Mouse (Mus musculus): Measurements from ENCODE around the gene Cog7. TPM values are rescaled to one million over a fixed set of nuclear protein-coding genes. Genes with fewer than 3 reads are reported as not detected.

Cog7 gene
- polyA plus RNA-seq, 1 experiment from 2014 or later: 22.5 TPM

DNA sequence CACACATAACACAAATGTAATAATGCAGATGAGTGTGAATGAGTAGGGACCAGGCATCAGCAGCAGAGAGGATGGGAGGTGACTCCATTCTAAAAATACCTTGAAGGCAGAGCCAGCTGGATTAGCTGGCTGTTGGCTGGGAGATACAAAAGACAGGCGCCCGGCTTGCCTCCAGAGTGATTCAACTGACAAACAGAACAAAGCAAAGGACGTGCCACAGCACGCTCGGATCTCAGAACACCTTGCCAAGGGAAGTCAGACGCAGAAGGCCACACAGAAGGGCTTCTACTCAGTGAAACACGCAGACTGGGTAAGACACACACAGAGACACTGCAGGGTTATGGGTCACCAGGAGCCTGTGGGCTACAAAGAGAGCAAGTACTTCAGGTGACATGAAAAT lies 140.7 kb downstream of the Cog7 start:
- ATAC-seq (ENCODE audit: insufficient number of reproducible peaks, insufficient read depth, low FRiP score, low read depth): no peak
- Histone ChIP-seq H3K27ac (ENCODE audit: low read length) (no peak overlapping the region), H3K4me1 (ENCODE audit: control insufficient read depth, insufficient read depth, low read length) (no peaks in the 10 kb centered on the region)

DNA sequence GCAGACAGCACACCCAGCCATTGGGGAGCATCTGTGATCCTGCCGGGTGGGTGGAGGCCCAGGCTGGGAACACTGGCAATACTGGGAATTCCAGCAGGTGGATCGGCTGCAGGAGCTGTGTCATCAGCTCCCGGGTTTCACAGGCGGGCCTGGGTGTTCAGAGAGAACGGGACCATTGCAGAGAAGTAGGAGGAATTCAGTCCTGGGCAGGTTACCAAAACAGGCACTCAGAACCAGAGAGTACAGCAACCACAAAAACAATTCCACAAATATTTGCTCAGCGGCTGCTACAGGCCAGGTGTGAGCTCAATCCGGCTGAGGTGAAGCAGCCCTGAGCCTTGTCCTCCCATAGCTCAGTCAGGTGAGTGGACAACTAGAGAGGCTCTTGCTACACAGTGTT lies 144.7 kb downstream of the Cog7 start:
- ATAC-seq (ENCODE audit: insufficient number of reproducible peaks, insufficient read depth, low FRiP score, low read depth): no peak
- Histone ChIP-seq H3K27me3 (ENCODE audit: control insufficient read depth, insufficient read depth, low read length) (no peaks in the 10 kb centered on the region), H3K36me3 (ENCODE audit: control insufficient read depth, insufficient read depth, low read length) (no peaks in the 10 kb centered on the region), H3K27ac (ENCODE audit: low read length) (no peak overlapping the region), H3K4me2 (replicated peaks; ENCODE audit: low read depth, low read length) (no peak overlapping the region), H3K9ac (replicated peaks; ENCODE audit: low read depth, low read length) (no peak overlapping the region), H3K4me3 (ENCODE audit: low read depth, low read length) (no peak overlapping the region), H3K9me3 (ENCODE audit: control insufficient read depth, low read depth, low read length) (no peaks in the 10 kb centered on the region), H3K4me1 (ENCODE audit: control insufficient read depth, insufficient read depth, low read length) (no peaks in the 10 kb centered on the region)
- 81% methylated on average over 7 of the region's 7 CpGs for WGBS

More for the DNA sequence above, 140.7 kb downstream of the Cog7 start:
- Histone ChIP-seq H3K9ac (replicated peaks; ENCODE audit: low read depth, low read length) (no peak overlapping the region), H3K4me2 (replicated peaks; ENCODE audit: low read depth, low read length) (no peak overlapping the region), H3K9me3 (ENCODE audit: control insufficient read depth, low read depth, low read length) (no peaks in the 10 kb centered on the region), H3K27me3 (ENCODE audit: control insufficient read depth, insufficient read depth, low read length) (no peaks in the 10 kb centered on the region), H3K36me3 (ENCODE audit: control insufficient read depth, insufficient read depth, low read length) (no peaks in the 10 kb centered on the region), H3K4me3 (ENCODE audit: low read depth, low read length) (no peak overlapping the region)
- WGBS: 61% methylated on average over 7 of the region's 7 CpGs

GRCm38 (mm10) chr7:121835392-121835791 lies 146.1 kb downstream of the Cog7 start:
- no peaks in the 10 kb centered on the region for H3K4me1 ChIP-seq (ENCODE audit: control insufficient read depth, insufficient read depth, low read length)
- no peaks in the 10 kb centered on the region for H3K27me3 ChIP-seq (ENCODE audit: control insufficient read depth, insufficient read depth, low read length)
- no peak overlapping the region for H3K9ac ChIP-seq (replicated peaks; ENCODE audit: low read depth, low read length)
- no peak overlapping the region for H3K4me3 ChIP-seq (ENCODE audit: low read depth, low read length)
- H3K4me2 ChIP-seq (replicated peaks; ENCODE audit: low read depth, low read length): no peak overlapping the region
- H3K27ac ChIP-seq (ENCODE audit: low read length): no peak overlapping the region
- H3K36me3 ChIP-seq (ENCODE audit: control insufficient read depth, insufficient read depth, low read length): no peaks in the 10 kb centered on the region
- WGBS: 85% methylated on average over 7 of the region's 7 CpGs
- ATAC-seq (ENCODE audit: insufficient number of reproducible peaks, insufficient read depth, low FRiP score, low read depth): no peak
- no peaks in the 10 kb centered on the region for H3K9me3 ChIP-seq (ENCODE audit: control insufficient read depth, low read depth, low read length)

Other genes starting within 250 kb of the Cog7 start
- gene Scnn1g, start 247.2 kb downstream of the Cog7 start, polyA plus RNA-seq (2014; fragmentation: Nextera tagmentation; extraction: Ambion mirVana): 0.91 and 1.1 TPM in 2 replicates
- gene Scnn1b, start 116.7 kb downstream of the Cog7 start, polyA plus RNA-seq (2014; fragmentation: Nextera tagmentation; extraction: Ambion mirVana): 0.42 and 0.51 TPM in 2 replicates
- gene Gga2, start 39.5 kb upstream of the Cog7 start, polyA plus RNA-seq (2014; fragmentation: Nextera tagmentation; extraction: Ambion mirVana): 48.2 and 57.7 TPM in 2 replicates
- gene Ubfd1, start 85.5 kb upstream of the Cog7 start, polyA plus RNA-seq (2014; fragmentation: Nextera tagmentation; extraction: Ambion mirVana): 77.5 and 86.2 TPM in 2 replicates
- 17.9 and 18.7 TPM in 2 replicates for gene Ears2, start 85.6 kb upstream of the Cog7 start, polyA plus RNA-seq (2014; fragmentation: Nextera tagmentation; extraction: Ambion mirVana)
- 623 and 627 TPM in 2 replicates for gene Ndufab1, start 120.2 kb upstream of the Cog7 start, polyA plus RNA-seq (2014; fragmentation: Nextera tagmentation; extraction: Ambion mirVana)
- 19.9 and 20.0 TPM in 2 replicates for gene Palb2, start 151.3 kb upstream of the Cog7 start, polyA plus RNA-seq (2014; fragmentation: Nextera tagmentation; extraction: Ambion mirVana)
- 129 and 133 TPM in 2 replicates for gene Dctn5, start 151.3 kb upstream of the Cog7 start, polyA plus RNA-seq (2014; fragmentation: Nextera tagmentation; extraction: Ambion mirVana)
- gene Plk1, start 177.7 kb upstream of the Cog7 start, polyA plus RNA-seq (2014; fragmentation: Nextera tagmentation; extraction: Ambion mirVana): 91.2 and 92.3 TPM in 2 replicates
- 12.8 and 13.3 TPM in 2 replicates for gene Ern2, start 204.5 kb upstream of the Cog7 start, polyA plus RNA-seq (2014; fragmentation: Nextera tagmentation; extraction: Ambion mirVana)
- not detected in 2 replicates for gene Chp2, start 237.8 kb upstream of the Cog7 start, polyA plus RNA-seq (2014; fragmentation: Nextera tagmentation; extraction: Ambion mirVana)